Mouse (Mus musculus) brain, embryonic 14.5 days (tissue): ENCODE results near the gene Scyl1. TPM values are rescaled to one million over a fixed set of nuclear protein-coding genes. Genes with fewer than 3 reads are reported as not detected.
A peak's percentile ranks its signal among the peaks of the same experiment; 100 is the strongest.

Experiments
- DNase-seq: peaks from one replicate; pipeline ENCODE4 v3.0.0-alpha.2; 2011; ENCODE audit warnings: low read depth
- CTCF ChIP-seq: fragments of 200-500 bp; IDR thresholded peaks from 2 replicates; pipeline ENCODE4 v1.5.1; 2012; ENCODE audit warnings: inconsistent platforms, mild to moderate bottlenecking, moderate library complexity, borderline replicate concordance; ENCODE audit not compliant: insufficient read depth, insufficient read length; ENCODE audit errors: extremely low read depth
- POLR2A ChIP-seq: fragments of 200-500 bp; IDR thresholded peaks from 2 replicates; pipeline ENCODE4 v1.6.1; 2012; ENCODE audit warnings: mild to moderate bottlenecking, inconsistent platforms, borderline replicate concordance; ENCODE audit not compliant: poor library complexity, insufficient read depth, insufficient read length, severe bottlenecking; ENCODE audit errors: extremely low read depth
- polyA plus RNA-seq: library from polyadenylated mRNA; depleted of rRNA; stranded (reverse); fragments of >200 nt; gene quantifications from 2 replicates; pipeline ENCODE4 v1.2.3, GENCODE M21; 2012

The Scyl1 gene
- polyA plus RNA-seq, 1 experiment: 130 TPM

GRCm38 (mm10) chr19:5793116-5793515 is 21.9 kb upstream of the Scyl1 start:
- DNase-seq: peak; percentile 84
- TF ChIP-seq POLR2A (no peak), CTCF (peak; percentile 80; the same call in 1 of the 2 replicates)

GRCm38 (mm10) chr19:5791329-5791728 is 20.1 kb upstream of the Scyl1 start:
- TF ChIP-seq POLR2A (no peak), CTCF (no peak)
- DNase-seq: no peak

- DNase-seq: no peak
- TF ChIP-seq POLR2A (no peak), CTCF (no peak)
Measured at GRCm38 (mm10) chr19:5789066-5789465, 17.8 kb upstream of the Scyl1 start.

- no peak for TF ChIP-seq POLR2A
- DNase-seq: no peak
Measured at GRCm38 (mm10) chr19:5788620-5789019, 17.4 kb upstream of the Scyl1 start.

GRCm38 (mm10) chr19:5787920-5788319 is 16.7 kb upstream of the Scyl1 start:
- DNase-seq: no peak
- TF ChIP-seq CTCF (no peak), POLR2A (no peak)

GRCm38 (mm10) chr19:5787128-5787635 is 16.0 kb upstream of the Scyl1 start:
- DNase-seq: peak; percentile 86
- TF ChIP-seq CTCF (peak; percentile 79; the same call in 1 of the 2 replicates), POLR2A (no peak)

GRCm38 (mm10) chr19:5786441-5787114 is 15.4 kb upstream of the Scyl1 start:
- no peak for TF ChIP-seq POLR2A
- TF ChIP-seq CTCF: peak; percentile 90

GRCm38 (mm10) chr19:5784958-5785577 is 13.8 kb upstream of the Scyl1 start:
- no peak for DNase-seq
- no peak for TF ChIP-seq CTCF
- no peak for TF ChIP-seq POLR2A

More at GRCm38 (mm10) chr19:5786441-5787114, 15.4 kb upstream of the Scyl1 start:
- DNase-seq: peak; percentile 88

GRCm38 (mm10) chr19:5782121-5782520 is 10.9 kb upstream of the Scyl1 start:
- no peak for DNase-seq
- TF ChIP-seq CTCF: no peak
- TF ChIP-seq POLR2A: no peak

- no peak for DNase-seq
- TF ChIP-seq CTCF (no peak), POLR2A (no peak)
Measured at GRCm38 (mm10) chr19:5781532-5781931, 10.3 kb upstream of the Scyl1 start.

GRCm38 (mm10) chr19:5780203-5780602 is 9.0 kb upstream of the Scyl1 start:
- TF ChIP-seq POLR2A (no peak), CTCF (peak; percentile 56; the same call in 1 of the 2 replicates)
- peak; percentile 61 for DNase-seq

GRCm38 (mm10) chr19:5778312-5778711 is 7.1 kb upstream of the Scyl1 start:
- TF ChIP-seq POLR2A (no peak), CTCF (no peak)

GRCm38 (mm10) chr19:5777387-5778032 is 6.3 kb upstream of the Scyl1 start:
- TF ChIP-seq POLR2A: no peak
- no peak for TF ChIP-seq CTCF
- DNase-seq: no peak

More at GRCm38 (mm10) chr19:5778312-5778711, 7.1 kb upstream of the Scyl1 start:
- DNase-seq: no peak
